10 mouse cellular contexts compared by ENCODE assay signal in the genomic region with DNA sequence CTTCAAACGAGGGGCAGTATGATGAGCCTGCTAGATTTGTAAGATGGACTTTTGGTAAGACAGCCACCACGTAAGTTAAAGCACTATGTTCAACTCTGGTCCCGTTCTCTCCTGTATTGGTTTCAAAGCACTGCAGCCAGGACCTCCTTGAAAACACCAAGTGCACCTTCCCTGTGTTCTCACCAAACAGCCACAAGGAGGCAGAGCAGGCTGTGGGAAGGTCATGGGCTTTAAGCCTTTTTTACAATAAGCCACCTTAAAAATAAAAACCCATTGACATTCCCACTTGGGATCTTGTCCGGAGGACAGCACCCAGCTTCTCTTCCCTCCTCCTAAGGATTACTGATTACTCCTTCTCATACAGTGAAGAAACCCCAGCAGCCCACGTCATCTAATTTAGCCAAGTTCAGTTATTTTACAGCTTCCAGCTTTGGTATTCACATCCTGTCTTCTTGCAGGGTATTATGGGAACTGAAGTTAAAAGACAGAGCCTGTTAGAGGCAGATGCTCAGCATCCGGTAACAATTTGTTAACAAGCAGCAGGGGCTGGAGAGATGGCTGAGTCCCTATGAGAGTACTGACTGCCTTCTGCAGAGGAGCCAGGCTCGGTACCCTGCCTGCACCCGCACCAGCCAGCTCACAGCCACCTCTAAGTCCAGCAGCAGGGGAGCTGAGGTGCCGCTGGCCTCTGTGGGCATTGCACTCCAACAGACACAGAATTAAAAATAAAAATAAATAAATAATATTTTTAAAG. TPM values are rescaled to one million over a fixed set of nuclear protein-coding genes. Genes with fewer than 3 reads are reported as not detected.
A peak's percentile ranks its signal among the peaks of the same experiment; 100 is the strongest.
DNase-seq lines count a peak whose midpoint lies in the region; ATAC-seq and TF ChIP-seq lines count a peak whose summit lies in the region.
"Had no signal": no experiment of that assay in that cellular context is flagged by ENCODE, and none has a peak within 500 bp of the region (broad histone marks: within the 10 kb centered on the region; RNA-seq: fewer than 3 reads in every experiment).

No protein-coding gene starts in this region.

- no peaks in the 10 kb centered on the region for H3K79me2 ChIP-seq in heart, adult 2 months (replicated peaks; ENCODE audit: control insufficient read depth, insufficient read depth, low read length)

- WGBS in heart, adult 2 months, result 73% methylated on average over 9 of the region's 9 CpGs
- 84% methylated on average over 9 of the region's 9 CpGs for WGBS in kidney, embryonic 16.5 days

- no peak overlapping the region for H3K27ac ChIP-seq in heart, adult 2 months
- no peak overlapping the region for H3K27ac ChIP-seq in kidney, embryonic 16.5 days (ENCODE audit: low read length)

- H3K36me3 ChIP-seq in heart, adult 2 months (ENCODE audit: control insufficient read depth, insufficient read depth, low read length), result peaks cover 5% of the 10 kb centered on the region
- peaks cover 50% of the 10 kb centered on the region for H3K36me3 ChIP-seq in kidney, embryonic 16.5 days (ENCODE audit: insufficient read depth, low read length)

- TF ChIP-seq CTCF in heart, adult 2 months (IDR thresholded peaks at IDR 0.05), result peak; percentile 85

- no peak overlapping the region for H3K4me2 ChIP-seq in kidney, embryonic 16.5 days (replicated peaks; ENCODE audit: low read depth, low read length)

- no peak for TF ChIP-seq POLR2A in heart, adult 2 months (IDR thresholded peaks at IDR 0.05; ENCODE audit: insufficient read depth, low read depth, low read length)

- peak; percentile 32 to 49 for DNase-seq in heart, adult 2 months
- no peak for DNase-seq in heart, postnatal 25 days (ENCODE audit: low spot score)
- peak; percentile 17 for DNase-seq in thymus, postnatal 25 days
- no peak for DNase-seq in thymus, postnatal 10 days (ENCODE audit: low spot score in 2 of 2)
- peak; percentile 68 for DNase-seq in cerebellum, adult 9-10 months
- peak; percentile 12 for DNase-seq in mesoderm, embryonic 11.5 days (ENCODE audit: low read depth, low spot score)
- DNase-seq in natural killer cell, adult 2 months (ENCODE audit: low spot score in 2 of 2), result no peak

- no peak overlapping the region for H3K9ac ChIP-seq in heart, adult 2 months (ENCODE audit: low read depth, low read length)
- H3K9ac ChIP-seq in kidney, embryonic 16.5 days (replicated peaks; ENCODE audit: low read length), result no peak overlapping the region

- peak; percentile 39; the same call in 1 of the 2 replicates for ATAC-seq in kidney, embryonic 16.5 days (ENCODE audit: low FRiP score, low TSS enrichment)

- no peak overlapping the region for H3K4me3 ChIP-seq in heart, adult 2 months
- no peak overlapping the region for H3K4me3 ChIP-seq in kidney, embryonic 16.5 days (ENCODE audit: low read length)

- intact Hi-C loops in heart, adult 2 months (cut with DNase I), result loop anchor here (1.0 to 5.0 kb wide), 3 partner anchors 132 to 308 kb away; a partner anchor contains a TSS
- intact Hi-C loops in heart, postnatal 25 days (cut with DNase I), result loop anchor here (2.0 kb wide), 3 partner anchors 133 to 193 kb away; a partner anchor contains a TSS

- no peaks in the 10 kb centered on the region for H3K27me3 ChIP-seq in heart, adult 2 months (ENCODE audit: control insufficient read depth, insufficient read depth, low read length)
- H3K27me3 ChIP-seq in kidney, embryonic 16.5 days (ENCODE audit: insufficient read depth, low read length), result no peaks in the 10 kb centered on the region

- TF ChIP-seq EP300 in heart, adult 2 months (IDR thresholded peaks at IDR 0.05; ENCODE audit: insufficient read depth, low read depth, low read length), result 0 out of 2 replicates have a peak, but pooled peaks have one; percentile 54

- H3K9me3 ChIP-seq in kidney, embryonic 16.5 days (ENCODE audit: low read length), result no peaks in the 10 kb centered on the region

- peaks cover 2% of the 10 kb centered on the region; the same call in 1 of the 2 replicates for H3K4me1 ChIP-seq in heart, adult 2 months (ENCODE audit: control insufficient read depth, insufficient read depth, low read length)
- H3K4me1 ChIP-seq in kidney, embryonic 16.5 days (ENCODE audit: insufficient read depth, low read length), result no peaks in the 10 kb centered on the region

RNA-seq across cellular contexts. Expression of a gene that starts 47.6 kb away (rescaled TPM):
- not detected for total RNA-seq in heart, adult 2 months (2021)
- not detected in 2 replicates for polyA plus RNA-seq in heart, adult 2 months (2012; rRNA removed)
- total RNA-seq in heart, postnatal 25 days (2021), result not detected
- polyA plus RNA-seq in kidney, embryonic 16.5 days (2015; fragmentation: Nextera tagmentation; extraction: Ambion mirVana), result not detected in 2 replicates
- polyA plus RNA-seq: large intestine, adult 2 months; stomach, embryonic 14.5 days had no signal

Comparison
In these comparisons a context has a peak if more than half of its experiments do, and no peak if none do; other contexts are left out.
1. DNase-seq: peak in heart, adult 2 months (2 of 2), thymus, postnatal 25 days (single experiment), cerebellum, adult 9-10 months (single experiment) and mesoderm, embryonic 11.5 days (single experiment); none in heart, postnatal 25 days (single experiment), thymus, postnatal 10 days (0 of 2) and natural killer cell, adult 2 months (0 of 2).